Mouse (Mus musculus): Measurements from ENCODE around the gene Cbx1. TPM values are rescaled to one million over a fixed set of nuclear protein-coding genes. Genes with fewer than 3 reads are reported as not detected.
A peak's percentile ranks its signal among the peaks of the same experiment; 100 is the strongest.
"Not testable (repeated sequence)": the region's sequence is repeated elsewhere in the genome, so short reads cannot be mapped to it uniquely, and the experiment has no call there.

The Cbx1 gene
- total RNA-seq, 2 experiments from 2014 or later, result 45.5 to 46.5 TPM

DNA sequence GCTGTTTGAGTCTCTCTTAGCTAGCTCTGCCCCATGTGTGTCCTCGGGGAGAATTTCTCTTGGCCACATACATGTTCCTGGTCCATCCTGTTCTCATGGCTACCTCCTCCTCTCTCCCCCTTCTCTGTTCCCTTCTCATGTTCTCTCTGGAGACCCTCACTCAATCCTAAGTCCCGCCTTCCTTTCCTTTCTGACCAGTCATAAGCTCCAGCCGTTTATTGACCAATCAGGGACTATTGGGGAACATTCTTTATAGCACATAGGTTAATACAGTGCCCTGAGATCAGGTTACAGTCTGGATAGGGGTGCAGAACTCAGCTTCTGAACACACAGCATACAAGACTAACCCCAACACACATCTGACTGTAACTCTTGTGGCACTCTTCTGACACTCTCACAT is 58.3 kb downstream of the Cbx1 start:
- DNase-seq (ENCODE audit: extremely low spot score in 1 of 2, low spot score in 2 of 2), result no peak
- Histone ChIP-seq H3K27ac (no peak overlapping the region), H3K4me3 (no peak overlapping the region)
- intact Hi-C loops (cut with DNase I), result loop anchor here (10.0 kb wide), 1 partner anchor 402 kb away; no protein-coding TSS in a partner anchor
- TF ChIP-seq CTCF (IDR thresholded peaks at IDR 0.05), result no peak

DNA sequence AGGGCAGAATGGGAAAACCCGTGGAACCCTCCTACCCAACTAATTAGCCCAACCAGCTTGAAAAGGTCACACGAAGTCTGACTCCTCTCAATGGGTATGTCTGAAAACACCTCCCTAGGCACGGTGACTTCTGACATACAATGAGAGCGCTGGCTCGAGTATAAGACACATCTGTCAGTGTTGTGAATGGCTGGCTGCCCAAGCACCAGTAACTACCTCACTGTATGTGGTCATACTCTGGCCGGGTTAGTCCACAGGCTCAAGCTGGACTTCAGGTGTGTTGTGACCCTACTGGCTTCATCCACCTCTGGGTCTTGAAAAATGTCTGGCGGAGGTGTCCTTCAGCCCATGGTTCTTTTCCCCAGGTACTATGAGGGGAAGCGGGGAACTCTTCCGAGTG is 59.8 kb downstream of the Cbx1 start:
- no peak for DNase-seq (ENCODE audit: extremely low spot score in 1 of 2, low spot score in 2 of 2)
- intact Hi-C loops (cut with DNase I), result loop anchor here (10.0 kb wide), 1 partner anchor 404 kb away; no protein-coding TSS in a partner anchor
- no peak for TF ChIP-seq CTCF (IDR thresholded peaks at IDR 0.05)
- Histone ChIP-seq H3K4me3 (no peak overlapping the region), H3K27ac (no peak overlapping the region)

DNA sequence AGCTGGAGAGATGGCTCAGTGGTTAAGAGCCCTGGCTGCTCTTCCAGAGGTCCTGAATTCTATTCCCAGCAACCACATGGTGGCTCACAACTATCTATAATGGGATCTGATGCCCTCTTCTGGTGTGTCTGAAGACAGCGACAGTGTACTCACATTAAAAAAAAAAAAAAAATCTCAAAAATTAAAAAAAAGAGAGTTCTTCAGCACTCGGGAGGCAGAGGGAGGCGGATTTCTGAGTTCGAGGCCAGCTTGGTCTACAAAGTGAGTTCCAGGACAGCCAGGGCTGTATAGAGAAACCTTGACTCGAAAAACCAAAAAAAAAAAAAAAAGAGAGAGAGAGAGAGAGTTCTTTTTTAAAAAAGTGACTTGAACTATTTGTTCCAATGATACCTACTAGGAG is 60.2 kb downstream of the Cbx1 start:
- DNase-seq (ENCODE audit: extremely low spot score in 1 of 2, low spot score in 2 of 2); H3K27ac ChIP-seq: not testable (repeated sequence)
- intact Hi-C loops (cut with DNase I), result loop anchor here (10.0 kb wide), 1 partner anchor 404 kb away; no protein-coding TSS in a partner anchor
- peak overlapping the region; percentile 50; the same call in 1 of the 2 replicates for H3K4me3 ChIP-seq

DNA sequence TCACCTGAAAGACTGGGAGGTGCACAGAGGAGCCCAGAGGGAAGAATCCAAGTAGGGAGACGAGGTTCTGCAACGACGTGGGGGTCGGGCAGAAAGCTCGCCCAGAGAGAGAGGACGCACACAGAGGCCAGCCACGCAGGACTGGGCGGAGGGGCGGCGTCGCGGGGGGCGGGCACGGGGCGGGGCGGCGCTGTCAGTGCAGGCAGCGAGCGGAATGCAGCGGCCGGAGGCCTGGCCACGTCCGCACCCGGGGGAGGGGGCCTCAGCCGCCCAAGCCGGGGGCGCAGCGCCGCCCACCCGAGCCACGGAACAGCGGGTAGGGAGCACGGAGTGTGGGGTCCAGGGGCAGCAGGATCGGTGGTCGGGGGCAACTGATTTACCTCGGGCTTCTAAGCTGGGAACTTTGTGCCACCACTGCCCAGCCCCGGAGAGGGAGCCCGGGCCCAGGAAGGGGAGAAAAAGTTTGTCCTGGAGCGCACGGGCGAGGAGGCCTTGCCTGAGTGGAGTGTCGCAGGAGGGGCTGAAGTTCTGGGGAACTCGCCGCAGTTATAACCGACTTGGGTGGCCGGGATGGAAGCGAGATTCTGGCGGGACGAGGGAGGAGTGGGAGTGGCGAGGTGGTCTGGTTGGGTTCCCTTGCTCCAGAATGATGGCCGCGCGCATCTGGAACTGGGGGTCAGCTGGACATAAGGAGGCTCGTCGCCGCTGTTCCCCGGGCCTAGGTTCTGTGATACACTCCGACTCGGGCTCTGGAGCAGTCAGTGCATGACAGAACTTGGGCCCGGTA is 60.9 kb downstream of the Cbx1 start, which contains the start of gene Copz2:
Copz2 (plus strand) TSS at position 190 of the 787 bp plus-strand sequence.
- intact Hi-C loops (cut with DNase I), result loop anchor here (10.0 kb wide), 1 partner anchor 405 kb away; no protein-coding TSS in a partner anchor
- peak within 1 kb of the TSS; percentile 50 for H3K4me3 ChIP-seq

DNA sequence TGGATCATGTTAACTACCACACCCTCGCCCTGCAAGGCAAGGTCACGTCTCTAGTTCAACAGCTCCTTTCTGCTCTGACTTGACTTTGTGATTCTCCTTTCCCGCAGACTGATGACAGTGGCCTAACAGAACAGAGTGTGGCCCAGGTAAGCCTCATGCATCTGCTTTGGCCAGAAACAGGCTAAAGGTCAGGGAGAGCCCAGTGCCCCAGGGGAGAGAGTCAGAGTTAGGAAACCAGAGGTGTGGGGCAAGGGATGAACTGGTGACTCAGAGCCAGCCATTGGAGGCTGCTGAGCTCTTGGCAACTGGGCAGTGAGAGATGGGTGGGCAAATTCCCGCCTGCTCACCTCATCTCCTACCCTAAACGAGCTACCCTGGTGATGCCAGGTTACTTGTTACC is 68.5 kb downstream of the Cbx1 start:
- no peak overlapping the region for H3K27ac ChIP-seq
- no peak for TF ChIP-seq CTCF (IDR thresholded peaks at IDR 0.05)
- no peak for DNase-seq (ENCODE audit: extremely low spot score in 1 of 2, low spot score in 2 of 2)
- intact Hi-C loops (cut with DNase I), result no loop called here
- no peak overlapping the region for H3K4me3 ChIP-seq

More for the DNA sequence above, 60.9 kb downstream of the Cbx1 start, which contains the start of gene Copz2:
- no peak for TF ChIP-seq CTCF (IDR thresholded peaks at IDR 0.05)
- DNase-seq (ENCODE audit: extremely low spot score in 1 of 2, low spot score in 2 of 2), result no peak
- no peak within 1 kb of the TSS for H3K27ac ChIP-seq

Small RNA genes lying within 50 kb of the gene (microRNA-seq; reads per million reads assigned to microRNA genes)
- gene Mir152, result 9.6 to 27.3 reads per million in 2 experiments

Other genes with a start within 250 kb of the Cbx1 start
- gene Snx11, start 11.6 kb upstream of the Cbx1 start, total RNA-seq (2021), result 10 to 100 TPM; 49.7 to 52.2 TPM
- 100 to 1,000 TPM; 281 to 290 TPM for gene Nfe2l1, start 40.8 kb downstream of the Cbx1 start, total RNA-seq (2021)
- gene Copz2, start 60.7 kb downstream of the Cbx1 start, total RNA-seq (2021), result 1 to 10 TPM; 4.8 to 5.0 TPM
- 10 to 100 TPM; 28.6 to 30.0 TPM for gene Cdk5rap3, start 127.4 kb downstream of the Cbx1 start, total RNA-seq (2021)
- not detected for gene Prr15l, start 139.0 kb downstream of the Cbx1 start, total RNA-seq (2021)
- 10 to 100 TPM; 40.0 to 40.2 TPM for gene Pnpo, start 154.9 kb downstream of the Cbx1 start, total RNA-seq (2021)
- gene Sp2, start 193.8 kb downstream of the Cbx1 start, total RNA-seq (2021), result 10 to 100 TPM; 12.6 to 15.2 TPM
- gene Sp6, start 224.3 kb downstream of the Cbx1 start, total RNA-seq (2021), result 1 to 10 TPM in 1 of 2 experiments, under 1 TPM in 1; 0.91 to 1.8 TPM
- 1 to 10 TPM; 2.8 to 3.4 TPM for gene Scrn2, start 240.8 kb downstream of the Cbx1 start, total RNA-seq (2021)